Mouse (Mus musculus) CH12.LX (cell line): ENCODE measurements around the gene Erich4. TPM values are rescaled to one million over a fixed set of nuclear protein-coding genes. Genes with fewer than 3 reads are reported as not detected.

ENCODE experiments used
- DNase-seq: peaks from one replicate; pipeline ENCODE4 v3.0.0-alpha.2; 2013; ENCODE audit errors: extremely low read depth
- H3K27ac ChIP-seq: 2 replicates; pipeline ENCODE4 v1.5.1; 2012; ENCODE audit warnings: low read depth, mild to moderate bottlenecking, control low read depth, moderate library complexity; ENCODE audit not compliant: insufficient read depth
- H3K27me3 ChIP-seq: replicated peaks from 2 replicates; pipeline ENCODE3; 2012; ENCODE audit warnings: inconsistent platforms
- H3K36me3 ChIP-seq, 2 experiments: replicated peaks in 1 of 2; 2 replicates each; pipeline versions ENCODE3 to v1.6.1; 2012; ENCODE audit warnings: inconsistent platforms in 1 of 2, low read length in 1 of 2, mild to moderate bottlenecking in 1 of 2, mixed read lengths in 1 of 2, moderate library complexity in 1 of 2; ENCODE audit not compliant: control insufficient read depth in 1 of 2, insufficient read depth in 1 of 2
- H3K4me1 ChIP-seq, 2 experiments: 2 replicates each; pipeline ENCODE4 v1.6.1; 2012; ENCODE audit warnings: inconsistent platforms in 1 of 2, moderate library complexity in 1 of 2; ENCODE audit not compliant: insufficient read depth in 2 of 2, control insufficient read depth in 1 of 2
- H3K4me2 ChIP-seq: 2 replicates; pipeline ENCODE4 v1.6.1; 2012; ENCODE audit warnings: low read depth, mild to moderate bottlenecking, control low read depth; ENCODE audit not compliant: poor library complexity, insufficient read depth, severe bottlenecking
- H3K4me3 ChIP-seq, 3 experiments: fragments of 150-350 bp in 1 of 3; sonication (generic) in 1 of 3; replicated peaks in 1 of 3; 2 replicates each; pipeline versions ENCODE3 to v1.5.1; 2011 to 2012; ENCODE audit warnings: low read depth in 2 of 3, low read length in 2 of 3, mild to moderate bottlenecking in 2 of 3, moderate library complexity in 2 of 3, control low read depth in 1 of 3, improper control_type of control experiment in 1 of 3, inconsistent platforms in 1 of 3, mixed read lengths in 1 of 3; ENCODE audit not compliant: poor library complexity in 1 of 3
- H3K79me2 ChIP-seq: replicated peaks from 2 replicates; pipeline ENCODE4 v1.6.1; 2012; ENCODE audit warnings: mild to moderate bottlenecking, moderate library complexity; ENCODE audit not compliant: control insufficient read depth, poor library complexity, insufficient read depth, severe bottlenecking; ENCODE audit errors: extremely low read depth
- H3K9ac ChIP-seq: 2 replicates; pipeline ENCODE4 v1.6.1; 2012; ENCODE audit warnings: low read depth, mild to moderate bottlenecking, control low read depth, moderate library complexity; ENCODE audit not compliant: insufficient read depth
- H3K9me3 ChIP-seq: replicated peaks from 2 replicates; pipeline ENCODE3; 2012; ENCODE audit warnings: low read length, inconsistent platforms, mixed read lengths
- CHD2 ChIP-seq: IDR thresholded peaks from 2 replicates; pipeline ENCODE4 v1.6.1; 2011; ENCODE audit warnings: low read length, improper control_type of control experiment
- CTCF ChIP-seq, 2 experiments: IDR thresholded peaks in 1 of 2; conservative IDR thresholded peaks in 1 of 2; 2 replicates each; pipeline ENCODE4 v1.5.1; 2011 to 2012; ENCODE audit warnings: low read depth in 2 of 2, low read length in 2 of 2, improper control_type of control experiment in 1 of 2, inconsistent platforms in 1 of 2, mild to moderate bottlenecking in 1 of 2, moderate library complexity in 1 of 2
- E2F4 ChIP-seq: IDR thresholded peaks from 2 replicates; pipeline ENCODE4 v1.6.1; 2011; ENCODE audit warnings: low read depth, low read length, improper control_type of control experiment; ENCODE audit not compliant: insufficient replicate concordance
- ELF1 ChIP-seq: IDR thresholded peaks from 2 replicates; pipeline ENCODE4 v1.6.1; 2014; ENCODE audit warnings: low read depth, mild to moderate bottlenecking, inconsistent platforms, low read length, improper control_type of control experiment
- ETS1 ChIP-seq: conservative IDR thresholded peaks from 2 replicates; pipeline ENCODE4 v1.6.1; 2012; ENCODE audit warnings: low read depth, mild to moderate bottlenecking, inconsistent platforms, low read length, improper control_type of control experiment, moderate library complexity
- GABPA ChIP-seq: IDR thresholded peaks from 2 replicates; pipeline ENCODE4 v1.6.1; 2012; ENCODE audit warnings: low read depth, low read length, improper control_type of control experiment, inconsistent platforms; ENCODE audit not compliant: insufficient replicate concordance
- HCFC1 ChIP-seq: IDR thresholded peaks from 2 replicates; pipeline ENCODE4 v1.6.1; 2012; ENCODE audit warnings: low read depth, mild to moderate bottlenecking, inconsistent platforms, low read length, improper control_type of control experiment
- IRF4 ChIP-seq: IDR thresholded peaks from 2 replicates; pipeline ENCODE4 v1.6.1; 2014; ENCODE audit warnings: low read depth, mild to moderate bottlenecking, inconsistent platforms, low read length, improper control_type of control experiment
- KAT2A ChIP-seq: IDR thresholded peaks from 2 replicates; pipeline ENCODE4 v1.6.1; 2012; ENCODE audit warnings: low read length, improper control_type of control experiment, inconsistent platforms; ENCODE audit not compliant: insufficient replicate concordance
- MAFK ChIP-seq: IDR thresholded peaks from 2 replicates; pipeline ENCODE4 v1.6.1; 2011; ENCODE audit warnings: low read length, improper control_type of control experiment; ENCODE audit not compliant: insufficient replicate concordance
- MAX ChIP-seq: IDR thresholded peaks from 2 replicates; pipeline ENCODE4 v1.6.1; 2011; ENCODE audit warnings: low read length, improper control_type of control experiment
- MAZ ChIP-seq: IDR thresholded peaks from 2 replicates; pipeline ENCODE4 v1.6.1; 2012; ENCODE audit warnings: low read depth, mild to moderate bottlenecking, inconsistent platforms, low read length, improper control_type of control experiment, moderate library complexity
- MEF2A ChIP-seq: IDR thresholded peaks from 2 replicates; pipeline ENCODE4 v1.6.1; 2014; ENCODE audit warnings: low read depth, mild to moderate bottlenecking, inconsistent platforms, low read length, improper control_type of control experiment, borderline replicate concordance
- MXI1 ChIP-seq: IDR thresholded peaks from 2 replicates; pipeline ENCODE4 v1.6.1; 2011; ENCODE audit warnings: mild to moderate bottlenecking, low read depth, low read length, improper control_type of control experiment
- MYC ChIP-seq: IDR thresholded peaks from 2 replicates; pipeline ENCODE4 v1.6.1; 2011; ENCODE audit warnings: low read depth, mild to moderate bottlenecking, improper control_type of control experiment, low read length
- NELFE ChIP-seq: IDR thresholded peaks from 2 replicates; pipeline ENCODE4 v1.6.1; 2011; ENCODE audit warnings: low read depth, low read length, improper control_type of control experiment
- POLR2AphosphoS2 ChIP-seq: IDR thresholded peaks from 2 replicates; pipeline ENCODE4 v1.6.1; 2011; ENCODE audit warnings: low read depth, low read length, improper control_type of control experiment
- RAD21 ChIP-seq: IDR thresholded peaks from 2 replicates; pipeline ENCODE4 v1.6.1; 2011; ENCODE audit warnings: low read depth, mild to moderate bottlenecking, low read length, improper control_type of control experiment, moderate library complexity
- RCOR1 ChIP-seq: conservative IDR thresholded peaks from 2 replicates; pipeline ENCODE4 v1.6.1; 2012; ENCODE audit warnings: low read depth, mild to moderate bottlenecking, inconsistent platforms, low read length, improper control_type of control experiment
- SIN3A ChIP-seq: IDR thresholded peaks from 2 replicates; pipeline ENCODE4 v1.6.1; 2012; ENCODE audit warnings: low read length, improper control_type of control experiment, inconsistent platforms
- SMC3 ChIP-seq: IDR thresholded peaks from 2 replicates; pipeline ENCODE4 v1.6.1; 2011; ENCODE audit warnings: low read depth, low read length, improper control_type of control experiment
- UBTF ChIP-seq: IDR thresholded peaks from 2 replicates; pipeline ENCODE4 v1.6.1; 2012; ENCODE audit warnings: low read depth, mild to moderate bottlenecking, inconsistent platforms, low read length, improper control_type of control experiment, moderate library complexity
- USF2 ChIP-seq: conservative IDR thresholded peaks from 2 replicates; pipeline ENCODE4 v1.6.1; 2011; ENCODE audit warnings: low read depth, low read length, improper control_type of control experiment
- ZKSCAN1 ChIP-seq: IDR thresholded peaks from 2 replicates; pipeline ENCODE4 v1.6.1; 2012; ENCODE audit warnings: low read depth, inconsistent platforms, low read length, improper control_type of control experiment, borderline replicate concordance
- dilution Hi-C: fragments of 300-500 bp; cut with MboI; formaldehyde crosslinking; loops from 2 replicates; pipeline ENCODE4 v1.14.3; 2020; ENCODE audit warnings: low sequenced_read_pairs; ENCODE audit not compliant: extremely low pct_unique_long_range_greater_than_20kb, extremely low pct_ligation_motif_present
- in situ Hi-C: fragments of 300-500 bp; cut with MboI; formaldehyde crosslinking; loops from 3 replicates; pipeline ENCODE4 v1.14.3; 2019; ENCODE audit warnings: low sequenced_read_pairs, low pct_ligation_motif_present, low pct_unique_long_range_greater_than_20kb, mixed read lengths
- polyA plus RNA-seq: library from polyadenylated mRNA; unstranded; fragments of >175 nt; gene quantifications from 2 replicates; pipeline ENCODE4 v1.2.1, GENCODE M21; 2012; ENCODE audit warnings: low read depth; ENCODE audit not compliant: insufficient read length
- total RNA-seq, 2 experiments: library from RNA; depleted of rRNA; stranded (reverse); fragments of 300-350 nt in 1 of 2; fragments of >200 nt in 1 of 2; gene quantifications; 2 replicates each; pipeline ENCODE4 v1.2.3; 2012 to 2014

The Erich4 gene
- total and polyA plus RNA-seq, 3 experiments: not detected

DNA sequence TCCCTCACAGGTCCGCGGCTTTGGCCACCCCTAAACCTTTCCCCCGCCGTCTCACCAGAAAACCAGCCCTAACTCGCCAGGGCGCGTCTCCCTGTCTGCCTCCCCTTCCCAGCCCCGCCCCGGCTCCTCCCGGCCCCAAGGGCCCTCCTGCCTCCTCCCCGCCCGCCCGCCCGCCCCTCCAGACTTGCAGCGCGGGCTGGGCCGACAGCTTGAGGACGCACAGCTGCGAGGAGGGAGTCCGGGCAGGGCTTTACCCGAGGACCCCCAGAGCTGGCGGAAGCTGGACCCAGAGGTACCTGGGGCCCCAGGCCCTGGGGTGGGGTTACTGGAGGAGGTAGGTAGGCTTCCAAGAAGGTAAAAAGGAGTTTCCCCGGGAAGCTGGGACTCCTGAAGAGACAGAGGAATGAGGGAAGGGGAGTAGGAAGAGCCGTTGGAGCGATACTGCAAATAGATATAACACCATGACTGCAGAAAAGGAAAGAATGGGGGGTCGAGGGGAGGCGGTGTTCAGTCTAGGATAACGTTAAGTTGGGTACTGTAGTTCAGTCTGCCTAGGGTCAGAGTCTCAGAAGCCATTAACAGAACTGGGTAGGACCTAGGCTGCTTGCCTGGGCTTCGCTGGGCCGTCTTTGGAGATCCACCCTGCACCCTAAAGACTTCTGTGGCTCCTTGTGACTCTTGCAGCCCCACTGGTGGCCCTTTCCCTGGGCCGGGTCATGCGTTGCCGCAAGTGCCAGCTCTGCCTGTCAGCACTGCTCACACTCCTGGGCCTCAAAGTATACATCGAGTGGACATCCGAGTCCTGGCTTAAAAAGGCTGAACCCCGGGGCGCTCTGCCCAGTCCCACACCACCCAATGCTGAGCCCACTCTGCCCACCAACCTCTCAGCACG, 12.0 kb upstream of the Erich4 start:
- Histone ChIP-seq H3K9ac (no peak overlapping the region), H3K4me1 (peaks cover 0 to 11% of the 10 kb centered on the region in 2 experiments; a peak in 3 of 4 replicates), H3K9me3 (no peaks in the 10 kb centered on the region), H3K4me3 (no peak overlapping the region)
- TF ChIP-seq SMC3 (no peak), E2F4 (no peak), HCFC1 (no peak), MAX (no peak), MYC (no peak), IRF4 (no peak), KAT2A (no peak), UBTF (no peak), RAD21 (no peak), MXI1 (no peak), POLR2AphosphoS2 (no peak), MAFK (no peak), CHD2 (no peak)
- TF ChIP-seq, all 38 proteins: peak for 0
- dilution Hi-C loops: no loop called here
- Histone ChIP-seq H3K27ac (no peak overlapping the region), H3K4me2 (no peak overlapping the region), H3K79me2 (no peaks in the 10 kb centered on the region), H3K27me3 (no peaks in the 10 kb centered on the region), H3K36me3 (peaks cover 22 to 61% of the 10 kb centered on the region in 2 experiments)
- no peak for DNase-seq
- in situ Hi-C loops: no loop called here

DNA sequence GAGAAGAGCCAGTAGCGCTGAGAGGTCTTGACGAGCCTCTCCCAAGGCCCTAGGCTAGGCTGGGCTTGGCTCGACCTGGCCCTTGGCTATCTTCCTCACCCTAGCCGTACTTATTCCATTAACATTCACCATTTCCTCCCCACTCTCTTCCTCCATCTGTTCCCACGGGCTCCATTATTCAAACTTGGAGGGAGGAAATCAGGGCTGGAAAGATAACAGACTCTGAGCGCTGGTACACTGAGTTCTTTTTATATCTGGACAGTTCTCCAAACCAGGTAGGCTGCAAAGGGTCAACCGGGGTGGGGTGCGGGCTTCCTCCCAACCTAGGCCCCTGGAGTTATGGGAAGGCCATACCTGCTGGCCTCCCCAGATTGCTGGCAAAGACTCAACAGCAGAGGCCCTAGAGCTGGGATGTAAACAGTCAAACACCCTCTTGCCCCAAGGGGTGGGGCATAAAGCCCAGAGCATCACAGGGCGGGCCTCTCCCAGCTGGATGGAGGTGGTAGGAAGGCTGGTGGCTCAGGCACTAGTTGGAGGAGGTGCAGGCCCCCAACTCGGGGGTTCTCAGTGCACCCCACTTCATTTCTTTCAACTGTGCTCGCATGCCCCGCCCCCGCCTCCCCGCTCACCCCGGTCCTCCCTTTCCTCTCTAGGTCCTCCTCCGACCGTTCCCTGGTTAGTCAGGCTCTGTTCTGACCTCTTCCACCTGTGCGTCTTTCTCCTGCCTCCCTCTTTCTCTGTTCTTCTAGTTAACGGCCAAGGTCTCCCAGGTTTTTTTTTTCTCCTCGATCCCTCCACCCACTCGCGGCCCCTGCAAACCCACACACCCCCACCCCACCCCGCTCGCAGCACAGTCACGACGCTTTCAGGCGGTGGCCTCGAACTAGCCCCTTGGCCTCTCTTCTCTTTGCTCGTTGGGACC, 11.1 kb upstream of the Erich4 start, which contains the start of gene B3gnt8:
Gene B3gnt8, plus strand, starts transcription at position 146 of the 922 bp plus-strand sequence.
- Histone ChIP-seq H3K4me1 (peaks cover 0 to 3% of the 10 kb centered on the region in 2 experiments; a peak in 1 of 4 replicates), H3K9me3 (no peaks in the 10 kb centered on the region), H3K27ac (no peak within 1 kb of the TSS), H3K4me2 (no peak within 1 kb of the TSS), H3K79me2 (no peaks in the 10 kb centered on the region), H3K27me3 (no peaks in the 10 kb centered on the region), H3K36me3 (peaks cover 22 to 69% of the 10 kb centered on the region in 2 experiments), H3K4me3 (no peak within 1 kb of the TSS), H3K9ac (no peak within 1 kb of the TSS)
- dilution Hi-C loops: no loop called here
- DNase-seq: no peak
- TF ChIP-seq IRF4 (no peak), USF2 (no peak), CTCF (conservative IDR thresholded peaks at IDR 0.05 in 1 of 2, IDR thresholded peaks at IDR 0.05 in 1 of 2; ENCODE audit: low read depth in 2 of 2, low read length in 2 of 2) (no peak), NELFE (no peak), MAZ (no peak), ETS1 (no peak), HCFC1 (no peak), ZKSCAN1 (no peak), POLR2AphosphoS2 (no peak), KAT2A (no peak), ELF1 (no peak), GABPA (no peak), MXI1 (no peak), SMC3 (no peak), CHD2 (no peak), SIN3A (no peak), RCOR1 (no peak), MAFK (no peak), MEF2A (no peak)
- in situ Hi-C loops: no loop called here
